Mouse (Mus musculus) forebrain, embryonic 11.5 days (tissue): Measurements from ENCODE around the gene Orm3. TPM values are rescaled to one million over a fixed set of nuclear protein-coding genes. Genes with fewer than 3 reads are reported as not detected.

Source experiments
- ATAC-seq: fragments of 200-750 bp; cut with Nextera tagmentation; replicated peaks from 2 replicates; pipeline ENCODE4 v1.8.0; 2017; ENCODE audit warnings: moderate TSS enrichment; ENCODE audit not compliant: low FRiP score
- DNase-seq: peaks from one replicate; pipeline ENCODE4 v3.0.0-alpha.2; 2017; ENCODE audit warnings: low spot score
- H3K27ac ChIP-seq: fragments of 300-500 bp; sonication (generic); 2 replicates; pipeline ENCODE4 v1.5.1; 2014; ENCODE audit warnings: low read depth, low read length
- H3K27me3 ChIP-seq: fragments of 300-500 bp; sonication (generic); 2 replicates; pipeline ENCODE4 v1.6.1; 2014; ENCODE audit warnings: mild to moderate bottlenecking, low read length, mixed read lengths; ENCODE audit not compliant: control insufficient read depth, insufficient read depth
- H3K36me3 ChIP-seq: fragments of 300-500 bp; sonication (generic); 2 replicates; pipeline ENCODE4 v1.6.1; 2014; ENCODE audit warnings: mild to moderate bottlenecking, low read length, moderate library complexity, mixed read lengths; ENCODE audit not compliant: control insufficient read depth, insufficient read depth
- H3K4me1 ChIP-seq: fragments of 300-500 bp; sonication (generic); replicated peaks from 2 replicates; pipeline ENCODE4 v1.6.1; 2014; ENCODE audit warnings: low read length, mixed read lengths; ENCODE audit not compliant: control insufficient read depth, insufficient read depth
- H3K4me2 ChIP-seq: fragments of 300-500 bp; sonication (generic); 2 replicates; pipeline ENCODE4 v1.6.1; 2014; ENCODE audit warnings: low read depth, mild to moderate bottlenecking, low read length, moderate library complexity, mixed read lengths; ENCODE audit not compliant: severe bottlenecking
- H3K4me3 ChIP-seq: fragments of 300-500 bp; sonication (generic); 2 replicates; pipeline ENCODE4 v1.5.1; 2014; ENCODE audit warnings: low read depth, low read length
- H3K9ac ChIP-seq: fragments of 300-500 bp; sonication (generic); 2 replicates; pipeline ENCODE4 v1.6.1; 2014; ENCODE audit warnings: low read length
- H3K9me3 ChIP-seq: fragments of 300-500 bp; sonication (generic); 2 replicates; pipeline ENCODE4 v1.6.1; 2016; ENCODE audit warnings: low read length, mixed read lengths; ENCODE audit not compliant: control insufficient read depth
- WGBS: fragments of 180-500 bp; shearing (Covaris S2); extraction: QIAGEN DNeasy Blood & Tissue Kit; methylation state at CpG from one replicate; pipeline ENCODE4 v1.1.7; 2014; 5-methylcytosine and 5-hydroxymethylcytosine counted together
- polyA plus RNA-seq: library from polyadenylated mRNA; unstranded; fragments of >200 nt; fragmentation: Nextera tagmentation; extraction: Ambion mirVana; gene quantifications from 2 replicates; pipeline ENCODE4 v1.2.1, GENCODE M21; 2014

Gene Orm3
- polyA plus RNA-seq, 1 experiment from 2014 or later = not detected

GRCm38 (mm10) chr4:63402558-63402957 is 46.6 kb downstream of the Orm3 start:
- Histone ChIP-seq H3K36me3 (no peaks in the 10 kb centered on the region), H3K4me1 (peaks cover 9% of the 10 kb centered on the region; the same call in 1 of the 2 replicates), H3K4me3 (peak overlapping the region; percentile 20), H3K27ac (peak overlapping the region; percentile 80), H3K9me3 (no peaks in the 10 kb centered on the region), H3K9ac (peak overlapping the region; percentile 60), H3K4me2 (peak overlapping the region; percentile 51), H3K27me3 (no peaks in the 10 kb centered on the region)
- ATAC-seq (no peak), DNase-seq (no peak)
- 81% methylated on average over 6 of the region's 6 CpGs for WGBS

- Histone ChIP-seq H3K27ac (peak within 1 kb of the TSS; percentile 80), H3K36me3 (no peaks in the 10 kb centered on the region), H3K4me2 (peak within 1 kb of the TSS; percentile 51), H3K4me1 (peaks cover 13% of the 10 kb centered on the region; the same call in 1 of the 2 replicates), H3K27me3 (no peaks in the 10 kb centered on the region), H3K9me3 (no peaks in the 10 kb centered on the region), H3K9ac (peak within 1 kb of the TSS; percentile 60), H3K4me3 (peak within 1 kb of the TSS; percentile 20)
- 15% methylated on average over 17 of the region's 17 CpGs for WGBS
- ATAC-seq (peak; percentile 82), DNase-seq (peak; percentile 85)
These were observed 47.3 kb downstream of the Orm3 start, which contains the start of gene Akna for GRCm38 (mm10) chr4:63403040-63403959. TSS of gene Akna (minus strand) at chr4:63403354.

- Histone ChIP-seq H3K36me3 (no peaks in the 10 kb centered on the region), H3K4me1 (peaks cover 20% of the 10 kb centered on the region), H3K9me3 (no peaks in the 10 kb centered on the region), H3K9ac (no peak overlapping the region), H3K27ac (no peak overlapping the region), H3K4me2 (no peak overlapping the region), H3K27me3 (no peaks in the 10 kb centered on the region), H3K4me3 (no peak overlapping the region)
- DNase-seq (peak; percentile 47), ATAC-seq (no peak)
- WGBS = 82% methylated on average over 7 of the region's 7 CpGs
These were observed 48.2 kb downstream of the Orm3 start for GRCm38 (mm10) chr4:63404205-63404604.

- H3K27ac ChIP-seq = peak overlapping the region; percentile 2; the same call in 1 of the 2 replicates
- WGBS = 42% methylated on average over 7 of the region's 7 CpGs
- H3K4me3 ChIP-seq = no peak overlapping the region
- DNase-seq = peak; percentile 60
- no peaks in the 10 kb centered on the region for H3K27me3 ChIP-seq
- H3K9me3 ChIP-seq = no peaks in the 10 kb centered on the region
- H3K4me1 ChIP-seq = peaks cover 22% of the 10 kb centered on the region
- H3K9ac ChIP-seq = 0 out of 2 replicates have a peak overlapping the region, but pooled peaks have one; percentile 16
- ATAC-seq = 0 out of 2 replicates have a peak, but pooled peaks have one; percentile 4
- H3K4me2 ChIP-seq = no peak overlapping the region
- no peaks in the 10 kb centered on the region for H3K36me3 ChIP-seq
These were observed 49.1 kb downstream of the Orm3 start for GRCm38 (mm10) chr4:63405051-63405450.

- peaks cover 22% of the 10 kb centered on the region for H3K4me1 ChIP-seq
- no peaks in the 10 kb centered on the region for H3K27me3 ChIP-seq
- 63% methylated on average over 4 of the region's 4 CpGs for WGBS
- no peaks in the 10 kb centered on the region for H3K36me3 ChIP-seq
- no peak overlapping the region for H3K4me2 ChIP-seq
- no peak overlapping the region for H3K4me3 ChIP-seq
- H3K9ac ChIP-seq = no peak overlapping the region
- H3K27ac ChIP-seq = no peak overlapping the region; the same call in 1 of the 2 replicates
- H3K9me3 ChIP-seq = no peaks in the 10 kb centered on the region
- ATAC-seq (no peak), DNase-seq (no peak)
These were observed 49.7 kb downstream of the Orm3 start for GRCm38 (mm10) chr4:63405683-63406082.

DNA sequence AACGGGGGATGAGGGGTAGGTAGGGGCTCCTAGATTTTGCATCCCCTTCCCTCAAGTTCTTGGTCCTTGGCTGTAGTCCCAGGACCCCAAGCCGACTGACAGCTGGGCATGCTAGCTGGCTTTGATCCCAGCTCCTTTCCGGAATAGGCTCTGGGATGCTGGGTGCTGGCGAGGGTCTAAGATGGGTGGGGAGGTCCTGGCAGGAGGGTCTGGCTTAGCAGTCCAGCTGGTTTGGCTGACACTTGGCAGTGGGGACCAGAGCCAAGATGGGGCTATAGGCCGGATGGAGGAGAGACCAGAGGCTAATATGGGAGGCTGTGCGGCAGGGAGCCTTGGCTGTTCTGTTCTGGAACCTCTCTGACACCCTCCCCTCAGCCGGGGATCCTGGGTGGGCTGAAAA is 52.3 kb downstream of the Orm3 start:
- no peak overlapping the region; the same call in 1 of the 2 replicates for H3K9ac ChIP-seq
- no peaks in the 10 kb centered on the region for H3K27me3 ChIP-seq
- H3K4me2 ChIP-seq = peak overlapping the region; percentile 85; the same call in 1 of the 2 replicates
- WGBS = 66% methylated on average over 7 of the region's 7 CpGs
- DNase-seq (no peak), ATAC-seq (no peak)
- no peaks in the 10 kb centered on the region for H3K36me3 ChIP-seq
- peaks cover 19% of the 10 kb centered on the region for H3K4me1 ChIP-seq
- no peak overlapping the region for H3K27ac ChIP-seq
- H3K4me3 ChIP-seq = peak overlapping the region; percentile 61; the same call in 1 of the 2 replicates
- H3K9me3 ChIP-seq = no peaks in the 10 kb centered on the region

- peaks cover 16% of the 10 kb centered on the region for H3K4me1 ChIP-seq
- DNase-seq = peak; percentile 82
- no peaks in the 10 kb centered on the region for H3K9me3 ChIP-seq
- H3K9ac ChIP-seq = no peak overlapping the region; the same call in 1 of the 2 replicates
- H3K4me3 ChIP-seq = peak overlapping the region; percentile 61
- no peak overlapping the region for H3K27ac ChIP-seq
- WGBS = 11% methylated on average over 8 of the region's 8 CpGs
- ATAC-seq = peak; percentile 62
- H3K4me2 ChIP-seq = peak overlapping the region; percentile 85
- no peaks in the 10 kb centered on the region for H3K27me3 ChIP-seq
- H3K36me3 ChIP-seq = no peaks in the 10 kb centered on the region
These were observed 52.7 kb downstream of the Orm3 start for GRCm38 (mm10) chr4:63408649-63409048.
